Mouse (Mus musculus): ENCODE measurements around the gene Afdn. TPM values are rescaled to one million over a fixed set of nuclear protein-coding genes. Genes with fewer than 3 reads are reported as not detected.
A peak's percentile ranks its signal among the peaks of the same experiment; 100 is the strongest.
"Not testable (repeated sequence)": the region's sequence is repeated elsewhere in the genome, so short reads cannot be mapped to it uniquely, and the experiment has no call there.

Gene Afdn
- polyA plus RNA-seq, 1 experiment from 2014 or later: 82.9 TPM

- 80% methylated on average over 4 of the region's 4 CpGs for whole genome bisulfite sequencing
- Histone ChIP-seq H3K9me3 (no peaks in the 10 kb centered on the region), H3K4me1 (no peaks in the 10 kb centered on the region), H3K27ac (no peak overlapping the region), H3K27me3 (ENCODE audit: poor library complexity, severe bottlenecking) (no peaks in the 10 kb centered on the region), H3K36me3 (replicated peaks) (no peaks in the 10 kb centered on the region), H3K4me3 (no peak overlapping the region)
- no peak for DNase-seq (ENCODE audit: extremely low spot score, low spot score)
Observed at GRCm38 (mm10) chr17:13913951-13914350, 153.6 kb downstream of the Afdn start.

DNA sequence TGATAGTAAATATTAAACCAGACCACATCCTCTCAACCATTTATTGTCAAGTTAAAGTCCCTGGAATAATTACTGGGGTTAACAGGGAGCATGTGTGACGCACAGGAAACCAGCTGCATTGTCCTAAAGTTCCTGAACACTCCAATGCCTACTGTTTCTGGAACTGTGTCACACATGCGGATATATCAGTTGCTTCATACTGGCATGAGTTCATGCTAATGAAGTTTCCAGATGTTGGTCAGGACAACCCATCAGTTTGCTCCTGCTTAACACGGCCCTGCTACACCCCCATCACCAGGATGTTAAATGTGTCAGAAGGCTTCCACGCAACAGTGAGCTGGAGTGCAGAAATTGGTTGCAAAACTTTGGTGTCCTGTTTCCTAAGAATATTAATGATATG lies 154.2 kb downstream of the Afdn start:
- no peak overlapping the region for H3K4me3 ChIP-seq
- H3K9me3 ChIP-seq: no peaks in the 10 kb centered on the region
- 83% methylated on average over 4 of the region's 4 CpGs for WGBS
- H3K27ac ChIP-seq: no peak overlapping the region
- no peak for DNase-seq (ENCODE audit: extremely low spot score, low spot score)
- no peaks in the 10 kb centered on the region for H3K27me3 ChIP-seq (ENCODE audit: poor library complexity, severe bottlenecking)
- H3K36me3 ChIP-seq (replicated peaks): no peaks in the 10 kb centered on the region
- H3K4me1 ChIP-seq: no peaks in the 10 kb centered on the region

DNA sequence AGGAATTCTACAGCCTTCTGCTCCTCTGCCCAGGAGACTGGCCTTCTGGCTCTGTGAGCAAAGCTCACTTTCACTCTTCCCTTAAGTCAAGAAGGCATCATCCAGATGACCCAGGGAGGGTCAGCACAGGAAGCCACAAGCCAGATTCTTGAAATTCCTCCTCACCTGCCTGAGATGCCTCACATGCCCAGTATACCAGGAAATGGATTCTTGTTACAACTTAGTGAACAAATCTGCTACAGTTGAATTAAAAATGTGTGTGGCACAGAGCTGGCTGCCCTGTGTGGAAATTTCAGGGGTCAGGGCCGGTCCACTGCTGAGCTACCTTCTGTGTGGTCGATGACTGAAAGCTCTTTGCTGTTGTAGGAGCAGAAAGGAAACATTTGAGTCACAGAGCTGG lies 160.4 kb downstream of the Afdn start:
- Histone ChIP-seq H3K4me1 (peaks cover 19% of the 10 kb centered on the region), H3K27me3 (ENCODE audit: poor library complexity, severe bottlenecking) (no peaks in the 10 kb centered on the region), H3K9me3 (no peaks in the 10 kb centered on the region), H3K4me3 (no peak overlapping the region), H3K36me3 (replicated peaks) (no peaks in the 10 kb centered on the region), H3K27ac (peak overlapping the region; percentile 65)
- 58% methylated on average over 2 of the region's 2 CpGs for WGBS
- no peak for DNase-seq (ENCODE audit: extremely low spot score, low spot score)

- H3K36me3 ChIP-seq (replicated peaks): no peaks in the 10 kb centered on the region
- no peak overlapping the region for H3K4me3 ChIP-seq
- 83% methylated on average over 2 of the region's 2 CpGs for WGBS
- DNase-seq (ENCODE audit: extremely low spot score, low spot score): no peak
- no peaks in the 10 kb centered on the region for H3K27me3 ChIP-seq (ENCODE audit: poor library complexity, severe bottlenecking)
- no peak overlapping the region for H3K27ac ChIP-seq
- peaks cover 19% of the 10 kb centered on the region for H3K4me1 ChIP-seq
- H3K9me3 ChIP-seq: no peaks in the 10 kb centered on the region
Observed at GRCm38 (mm10) chr17:13923418-13923817, 163.1 kb downstream of the Afdn start.

GRCm38 (mm10) chr17:13924588-13924987 lies 164.2 kb downstream of the Afdn start:
- WGBS: 87% methylated on average over 2 of the region's 2 CpGs
- H3K27ac ChIP-seq: no peak overlapping the region
- no peak for DNase-seq (ENCODE audit: extremely low spot score, low spot score)
- H3K9me3 ChIP-seq: no peaks in the 10 kb centered on the region
- no peak overlapping the region for H3K4me3 ChIP-seq
- no peaks in the 10 kb centered on the region for H3K27me3 ChIP-seq (ENCODE audit: poor library complexity, severe bottlenecking)
- peaks cover 19% of the 10 kb centered on the region for H3K4me1 ChIP-seq
- H3K36me3 ChIP-seq (replicated peaks): no peaks in the 10 kb centered on the region

DNA sequence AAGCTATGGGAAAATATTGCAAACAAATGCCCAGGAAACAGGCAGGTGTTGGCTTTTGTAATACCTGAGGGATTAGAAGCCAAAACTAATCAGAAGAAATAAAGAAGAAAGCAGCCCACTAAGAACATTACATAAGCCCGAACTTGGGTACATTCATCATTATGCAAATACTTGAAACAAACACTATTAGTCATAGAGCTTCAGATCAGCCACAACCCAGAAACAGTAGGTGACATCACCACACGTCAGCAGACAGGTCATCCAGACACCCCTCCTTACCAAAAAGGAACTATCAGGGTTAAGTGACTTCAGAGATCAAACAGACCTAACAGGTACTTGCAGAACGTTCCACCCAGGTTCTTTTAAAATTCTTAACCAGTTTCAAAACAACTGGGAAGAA lies 165.6 kb downstream of the Afdn start:
- DNase-seq (ENCODE audit: extremely low spot score, low spot score): no peak
- H3K9me3 ChIP-seq: no peaks in the 10 kb centered on the region
- H3K4me3 ChIP-seq: no peak overlapping the region
- H3K27me3 ChIP-seq (ENCODE audit: poor library complexity, severe bottlenecking): no peaks in the 10 kb centered on the region
- WGBS: 74% methylated on average over 3 of the region's 3 CpGs
- no peak overlapping the region for H3K27ac ChIP-seq
- H3K36me3 ChIP-seq (replicated peaks): no peaks in the 10 kb centered on the region
- peaks cover 7% of the 10 kb centered on the region for H3K4me1 ChIP-seq

- DNase-seq (ENCODE audit: extremely low spot score, low spot score): no peak
- no peaks in the 10 kb centered on the region for H3K36me3 ChIP-seq (replicated peaks)
- no peak overlapping the region for H3K4me3 ChIP-seq
- 87% methylated on average over 9 of the region's 9 CpGs for WGBS
- H3K4me1 ChIP-seq: no peaks in the 10 kb centered on the region
- H3K9me3 ChIP-seq: no peaks in the 10 kb centered on the region
- H3K27ac ChIP-seq: no peak overlapping the region
- H3K27me3 ChIP-seq (ENCODE audit: poor library complexity, severe bottlenecking): no peaks in the 10 kb centered on the region
Observed at GRCm38 (mm10) chr17:13930421-13930820, 170.1 kb downstream of the Afdn start.

DNA sequence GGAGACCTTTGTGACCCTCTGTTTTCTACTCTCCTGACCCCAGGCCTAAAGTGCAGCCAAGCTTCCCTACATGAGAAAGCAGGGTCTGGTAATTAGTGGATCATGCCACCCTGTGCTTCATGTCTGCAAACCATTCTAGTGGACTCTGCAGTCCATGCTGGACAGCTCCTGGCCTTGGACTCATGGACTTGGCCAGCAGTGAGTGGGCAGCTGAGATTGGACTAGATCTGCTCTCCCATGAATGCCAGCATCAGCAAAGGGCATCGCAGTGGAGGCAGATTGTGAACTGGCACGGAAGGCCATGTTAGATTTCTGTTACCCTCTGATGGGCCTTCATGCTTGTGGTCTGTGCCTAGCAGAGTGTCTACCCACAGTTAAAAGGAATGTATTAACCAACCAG lies 175.0 kb downstream of the Afdn start:
- not testable (repeated sequence) for H3K4me3 ChIP-seq; H3K36me3 ChIP-seq (replicated peaks); H3K9me3 ChIP-seq; H3K27me3 ChIP-seq (ENCODE audit: poor library complexity, severe bottlenecking); H3K27ac ChIP-seq; H3K4me1 ChIP-seq; DNase-seq (ENCODE audit: extremely low spot score, low spot score)
- WGBS: 95% methylated on average over 2 of the region's 2 CpGs

GRCm38 (mm10) chr17:13937787-13938186 lies 177.4 kb downstream of the Afdn start:
- no peaks in the 10 kb centered on the region for H3K27me3 ChIP-seq (ENCODE audit: poor library complexity, severe bottlenecking)
- no peaks in the 10 kb centered on the region for H3K4me1 ChIP-seq
- H3K36me3 ChIP-seq (replicated peaks): no peaks in the 10 kb centered on the region
- H3K9me3 ChIP-seq: no peaks in the 10 kb centered on the region
- no peak overlapping the region for H3K27ac ChIP-seq
- H3K4me3 ChIP-seq: no peak overlapping the region
- 98% methylated on average over 4 of the region's 4 CpGs for WGBS
- DNase-seq (ENCODE audit: extremely low spot score, low spot score): no peak

GRCm38 (mm10) chr17:13938652-13939051 lies 178.3 kb downstream of the Afdn start:
- no peaks in the 10 kb centered on the region for H3K4me1 ChIP-seq
- no peaks in the 10 kb centered on the region for H3K27me3 ChIP-seq (ENCODE audit: poor library complexity, severe bottlenecking)
- no peak overlapping the region for H3K4me3 ChIP-seq
- no peaks in the 10 kb centered on the region for H3K36me3 ChIP-seq (replicated peaks)
- no peak for DNase-seq (ENCODE audit: extremely low spot score, low spot score)
- WGBS: 87% methylated on average over 3 of the region's 3 CpGs
- H3K9me3 ChIP-seq: no peaks in the 10 kb centered on the region
- no peak overlapping the region for H3K27ac ChIP-seq

GRCm38 (mm10) chr17:13939231-13939630 lies 178.9 kb downstream of the Afdn start:
- not testable (repeated sequence) for H3K4me1 ChIP-seq; H3K4me3 ChIP-seq; H3K9me3 ChIP-seq; H3K27ac ChIP-seq; H3K27me3 ChIP-seq (ENCODE audit: poor library complexity, severe bottlenecking); DNase-seq (ENCODE audit: extremely low spot score, low spot score); H3K36me3 ChIP-seq (replicated peaks)
- 86% methylated on average over 2 of the region's 2 CpGs for WGBS

DNA sequence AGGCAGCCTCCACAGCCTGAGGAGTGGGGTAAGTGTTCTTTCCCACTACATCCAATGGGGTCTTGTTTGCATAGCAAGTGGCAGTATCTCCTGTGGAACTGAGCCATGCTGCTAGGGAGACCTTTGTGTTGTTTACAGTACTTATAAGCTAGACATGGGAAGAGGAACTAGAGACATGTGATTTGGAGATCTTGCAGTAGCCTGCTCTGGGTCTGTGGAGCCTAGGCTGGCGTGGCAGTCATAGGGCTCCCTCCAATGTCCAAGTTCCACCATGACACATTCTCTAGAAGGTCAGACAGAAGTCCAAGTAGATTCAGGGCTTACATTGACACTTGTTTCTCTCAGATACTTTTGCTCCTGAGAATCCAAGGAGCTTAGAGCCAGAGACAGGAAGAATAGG lies 180.1 kb downstream of the Afdn start:
- WGBS: 77% methylated on average over 1 of the region's 1 CpGs
- no peaks in the 10 kb centered on the region for H3K9me3 ChIP-seq
- DNase-seq (ENCODE audit: extremely low spot score, low spot score): no peak
- H3K36me3 ChIP-seq (replicated peaks): no peaks in the 10 kb centered on the region
- no peaks in the 10 kb centered on the region for H3K4me1 ChIP-seq
- H3K4me3 ChIP-seq: no peak overlapping the region
- H3K27ac ChIP-seq: no peak overlapping the region
- no peaks in the 10 kb centered on the region for H3K27me3 ChIP-seq (ENCODE audit: poor library complexity, severe bottlenecking)

- H3K27ac ChIP-seq; H3K27me3 ChIP-seq (ENCODE audit: poor library complexity, severe bottlenecking); H3K9me3 ChIP-seq; H3K36me3 ChIP-seq (replicated peaks); H3K4me1 ChIP-seq; DNase-seq (ENCODE audit: extremely low spot score, low spot score); H3K4me3 ChIP-seq: not testable (repeated sequence)
- 92% methylated on average over 1 of the region's 2 CpGs for WGBS
Observed at GRCm38 (mm10) chr17:13948073-13948472, 187.7 kb downstream of the Afdn start, which contains the start of gene Gm7168. Gm7168 (plus strand) TSS chr17:13948373.

DNA sequence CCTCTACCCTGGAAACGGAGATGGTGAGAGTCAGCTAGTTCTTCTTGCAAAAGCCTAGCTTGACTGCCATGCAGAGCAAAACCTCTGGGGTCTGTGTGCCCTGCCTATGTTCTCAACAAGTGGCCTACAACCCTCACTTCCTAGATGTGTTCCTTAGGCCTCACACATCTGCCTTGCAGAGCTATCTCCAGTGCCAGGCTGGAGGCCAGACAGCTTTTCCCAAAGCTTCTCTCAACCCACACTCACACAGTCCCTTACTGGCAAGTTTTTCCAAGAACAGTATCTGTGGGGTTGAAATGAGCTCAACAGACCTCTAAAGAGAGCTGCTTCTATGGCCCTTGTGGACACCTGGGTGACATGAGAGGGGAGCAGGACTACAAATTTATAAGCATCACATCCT lies 191.2 kb downstream of the Afdn start:
- H3K36me3 ChIP-seq (replicated peaks); H3K4me3 ChIP-seq; DNase-seq (ENCODE audit: extremely low spot score, low spot score); H3K27me3 ChIP-seq (ENCODE audit: poor library complexity, severe bottlenecking); H3K9me3 ChIP-seq; H3K27ac ChIP-seq; H3K4me1 ChIP-seq: not testable (repeated sequence)
- WGBS: 94% methylated on average over 1 of the region's 1 CpGs

Data from forebrain, embryonic 10.5 days (tissue).